Mouse (Mus musculus): ENCODE data around the gene Umad1. TPM values are rescaled to one million over a fixed set of nuclear protein-coding genes. Genes with fewer than 3 reads are reported as not detected.

Umad1 gene
- polyA plus RNA-seq, 1 experiment = 21.9 TPM

- TF ChIP-seq CTCF (conservative IDR thresholded peaks at IDR 0.05; ENCODE audit: insufficient read depth, insufficient read length, low read depth, low read length) (no peak), POLR2A (IDR thresholded peaks at IDR 0.05; ENCODE audit: low read depth, low read length) (no peak)
- peak; percentile 56 for DNase-seq
- Histone ChIP-seq H3K4me1 (ENCODE audit: control insufficient read depth, insufficient read depth, low read length) (no peaks in the 10 kb centered on the region), H3K36me3 (ENCODE audit: control insufficient read depth, insufficient read depth, low read length) (no peaks in the 10 kb centered on the region), H3K27ac (ENCODE audit: insufficient read depth, low read depth, low read length) (no peak overlapping the region), H3K27me3 (replicated peaks; ENCODE audit: control insufficient read depth, insufficient read depth, low read length) (no peaks in the 10 kb centered on the region), H3K4me3 (ENCODE audit: insufficient read depth, low read depth, low read length) (no peak overlapping the region)
- WGBS = 76% methylated on average over 5 of the region's 5 CpGs
These were observed 86.2 kb downstream of the Umad1 start for GRCm38 (mm10) chr6:8345219-8345856.

- 84% methylated on average over 2 of the region's 2 CpGs for WGBS
These were observed 88.1 kb downstream of the Umad1 start for GRCm38 (mm10) chr6:8347154-8347553.

DNA sequence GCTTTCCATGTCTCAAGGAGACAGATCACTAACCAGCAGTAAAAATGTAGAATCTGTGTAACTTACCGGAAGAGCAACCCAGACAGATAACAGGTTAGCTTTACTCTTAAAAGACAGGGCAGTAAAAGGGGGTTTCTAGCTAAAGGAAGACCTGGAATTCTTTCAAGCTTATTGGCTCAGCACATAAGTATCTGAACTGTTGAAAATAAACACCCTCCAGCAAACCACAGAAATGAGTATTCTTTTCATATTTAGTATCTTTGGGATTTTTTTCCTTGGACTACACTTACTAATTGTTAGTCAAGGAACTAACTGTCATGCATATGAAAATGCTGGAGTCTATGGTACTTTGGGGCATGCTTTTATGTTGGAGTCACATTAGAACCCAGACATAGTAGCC is 89.3 kb downstream of the Umad1 start:
- H3K4me3 ChIP-seq (ENCODE audit: insufficient read depth, low read depth, low read length) = no peak overlapping the region
- no peaks in the 10 kb centered on the region for H3K4me1 ChIP-seq (ENCODE audit: control insufficient read depth, insufficient read depth, low read length)
- TF ChIP-seq CTCF (conservative IDR thresholded peaks at IDR 0.05; ENCODE audit: insufficient read depth, insufficient read length, low read depth, low read length) = no peak
- no peak for TF ChIP-seq POLR2A (IDR thresholded peaks at IDR 0.05; ENCODE audit: low read depth, low read length)
- 94% methylated on average over 1 of the region's 1 CpGs for WGBS
- H3K27me3 ChIP-seq (replicated peaks; ENCODE audit: control insufficient read depth, insufficient read depth, low read length) = no peaks in the 10 kb centered on the region
- H3K27ac ChIP-seq (ENCODE audit: insufficient read depth, low read depth, low read length) = no peak overlapping the region
- no peaks in the 10 kb centered on the region for H3K36me3 ChIP-seq (ENCODE audit: control insufficient read depth, insufficient read depth, low read length)
- DNase-seq = no peak

More at GRCm38 (mm10) chr6:8347154-8347553, 88.1 kb downstream of the Umad1 start:
- TF ChIP-seq POLR2A (IDR thresholded peaks at IDR 0.05; ENCODE audit: low read depth, low read length) (no peak), CTCF (conservative IDR thresholded peaks at IDR 0.05; ENCODE audit: insufficient read depth, insufficient read length, low read depth, low read length) (no peak)
- Histone ChIP-seq H3K27ac (ENCODE audit: insufficient read depth, low read depth, low read length) (no peak overlapping the region), H3K27me3 (replicated peaks; ENCODE audit: control insufficient read depth, insufficient read depth, low read length) (no peaks in the 10 kb centered on the region), H3K4me3 (ENCODE audit: insufficient read depth, low read depth, low read length) (no peak overlapping the region), H3K36me3 (ENCODE audit: control insufficient read depth, insufficient read depth, low read length) (no peaks in the 10 kb centered on the region), H3K4me1 (ENCODE audit: control insufficient read depth, insufficient read depth, low read length) (no peaks in the 10 kb centered on the region)
- DNase-seq = no peak

DNA sequence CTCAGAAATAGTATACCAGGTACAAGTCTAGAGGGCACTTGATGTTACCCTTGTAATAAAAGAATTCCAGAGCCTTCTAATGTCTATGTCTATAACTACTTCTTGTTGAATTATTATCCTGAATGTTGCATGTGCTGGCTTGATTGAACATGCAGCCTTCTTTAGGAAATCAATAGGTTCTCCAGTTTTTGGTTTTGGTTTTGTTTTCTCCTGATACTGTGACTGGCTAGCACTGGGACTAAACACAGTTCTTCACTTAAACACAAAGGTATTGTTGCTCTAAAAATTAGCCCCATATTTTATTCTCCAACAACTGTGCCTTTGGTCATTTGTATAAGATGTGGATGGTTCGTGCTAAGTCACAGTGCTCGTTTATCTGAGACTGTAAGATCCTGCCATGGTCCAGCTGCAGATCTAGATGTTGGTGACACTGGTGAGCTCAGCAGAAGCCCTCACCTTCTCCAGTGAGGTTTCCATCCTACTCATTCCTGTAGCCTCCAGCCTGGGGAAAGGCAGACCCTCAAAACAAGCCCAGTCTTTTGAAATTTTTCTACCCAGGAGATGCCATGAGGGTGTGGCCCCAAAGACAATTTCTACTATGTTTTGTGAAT is 90.1 kb downstream of the Umad1 start:
- no peak overlapping the region for H3K27ac ChIP-seq (ENCODE audit: insufficient read depth, low read depth, low read length)
- TF ChIP-seq POLR2A (IDR thresholded peaks at IDR 0.05; ENCODE audit: low read depth, low read length) = no peak
- TF ChIP-seq CTCF (conservative IDR thresholded peaks at IDR 0.05; ENCODE audit: insufficient read depth, insufficient read length, low read depth, low read length) = no peak
- no peak overlapping the region for H3K4me3 ChIP-seq (ENCODE audit: insufficient read depth, low read depth, low read length)
- no peaks in the 10 kb centered on the region for H3K36me3 ChIP-seq (ENCODE audit: control insufficient read depth, insufficient read depth, low read length)
- H3K27me3 ChIP-seq (replicated peaks; ENCODE audit: control insufficient read depth, insufficient read depth, low read length) = no peaks in the 10 kb centered on the region
- no peaks in the 10 kb centered on the region for H3K4me1 ChIP-seq (ENCODE audit: control insufficient read depth, insufficient read depth, low read length)
- WGBS = 88% methylated on average over 2 of the region's 2 CpGs
- DNase-seq = no peak

DNA sequence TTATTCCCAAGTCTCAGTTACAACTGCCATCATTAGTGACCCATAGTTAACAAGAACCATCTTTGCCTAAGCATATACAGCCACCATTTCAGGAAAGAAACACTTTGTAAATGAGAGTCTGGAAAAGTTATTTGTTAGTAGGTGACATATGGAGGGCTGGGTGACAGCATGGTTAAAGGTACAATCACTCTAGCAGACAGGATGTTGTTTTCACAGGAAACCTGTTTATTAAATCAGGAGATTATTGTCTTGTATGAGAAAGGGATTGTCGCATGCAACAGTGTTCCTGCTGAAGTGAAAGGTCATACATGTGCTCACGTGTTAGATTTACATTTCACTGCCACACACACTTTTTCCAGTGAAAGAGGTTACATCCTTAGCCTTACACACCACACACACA is 92.4 kb downstream of the Umad1 start:
- H3K27ac ChIP-seq (ENCODE audit: insufficient read depth, low read depth, low read length) = no peak overlapping the region
- WGBS = 79% methylated on average over 2 of the region's 2 CpGs
- H3K4me1 ChIP-seq (ENCODE audit: control insufficient read depth, insufficient read depth, low read length) = no peaks in the 10 kb centered on the region
- H3K27me3 ChIP-seq (replicated peaks; ENCODE audit: control insufficient read depth, insufficient read depth, low read length) = no peaks in the 10 kb centered on the region
- no peak for TF ChIP-seq CTCF (conservative IDR thresholded peaks at IDR 0.05; ENCODE audit: insufficient read depth, insufficient read length, low read depth, low read length)
- TF ChIP-seq POLR2A (IDR thresholded peaks at IDR 0.05; ENCODE audit: low read depth, low read length) = no peak
- no peak for DNase-seq
- no peak overlapping the region for H3K4me3 ChIP-seq (ENCODE audit: insufficient read depth, low read depth, low read length)
- H3K36me3 ChIP-seq (ENCODE audit: control insufficient read depth, insufficient read depth, low read length) = no peaks in the 10 kb centered on the region

DNA sequence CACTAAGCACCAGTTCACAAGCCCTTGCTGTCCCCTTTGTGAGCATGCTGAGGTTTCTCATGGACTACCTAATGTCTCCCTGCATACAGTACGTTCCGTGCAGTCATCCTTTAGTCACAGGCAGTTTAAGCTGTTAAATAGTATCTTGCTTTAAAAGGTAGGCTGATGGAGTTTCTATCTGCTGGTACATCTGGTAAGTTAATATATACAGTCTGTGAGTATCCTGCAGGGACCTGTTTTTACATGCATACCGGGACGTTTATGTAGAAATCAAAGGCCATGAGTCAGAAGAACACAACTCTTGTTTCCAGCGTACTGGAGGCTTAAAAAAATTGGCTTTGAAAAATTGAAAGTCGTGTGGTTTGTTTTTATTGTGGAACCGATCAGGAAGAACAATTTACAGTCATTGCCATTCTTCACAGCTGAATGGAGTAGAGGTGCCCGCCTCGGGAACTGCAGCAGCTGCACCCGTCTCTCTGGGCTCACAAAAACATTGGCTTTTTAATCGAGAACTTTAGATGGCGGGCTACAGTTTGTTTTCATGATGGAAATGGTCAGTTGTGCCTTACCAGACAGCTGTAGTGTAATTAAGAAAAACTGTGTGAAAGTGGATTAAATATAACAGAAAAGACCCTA is 93.6 kb downstream of the Umad1 start:
- no peaks in the 10 kb centered on the region for H3K36me3 ChIP-seq (ENCODE audit: control insufficient read depth, insufficient read depth, low read length)
- TF ChIP-seq CTCF (conservative IDR thresholded peaks at IDR 0.05; ENCODE audit: insufficient read depth, insufficient read length, low read depth, low read length) (no peak), POLR2A (IDR thresholded peaks at IDR 0.05; ENCODE audit: low read depth, low read length) (no peak)
- 26% methylated on average over 12 of the region's 12 CpGs for WGBS
- no peak overlapping the region for H3K27ac ChIP-seq (ENCODE audit: insufficient read depth, low read depth, low read length)
- DNase-seq = no peak
- no peak overlapping the region for H3K4me3 ChIP-seq (ENCODE audit: insufficient read depth, low read depth, low read length)
- no peaks in the 10 kb centered on the region for H3K27me3 ChIP-seq (replicated peaks; ENCODE audit: control insufficient read depth, insufficient read depth, low read length)
- H3K4me1 ChIP-seq (ENCODE audit: control insufficient read depth, insufficient read depth, low read length) = no peaks in the 10 kb centered on the region

GRCm38 (mm10) chr6:8353461-8353860 is 94.4 kb downstream of the Umad1 start:
- WGBS = 56% methylated on average over 4 of the region's 4 CpGs
- H3K27me3 ChIP-seq (replicated peaks; ENCODE audit: control insufficient read depth, insufficient read depth, low read length) = no peaks in the 10 kb centered on the region
- H3K27ac ChIP-seq (ENCODE audit: insufficient read depth, low read depth, low read length) = no peak overlapping the region
- no peak for TF ChIP-seq POLR2A (IDR thresholded peaks at IDR 0.05; ENCODE audit: low read depth, low read length)
- no peak for TF ChIP-seq CTCF (conservative IDR thresholded peaks at IDR 0.05; ENCODE audit: insufficient read depth, insufficient read length, low read depth, low read length)
- H3K4me3 ChIP-seq (ENCODE audit: insufficient read depth, low read depth, low read length) = no peak overlapping the region
- no peaks in the 10 kb centered on the region for H3K4me1 ChIP-seq (ENCODE audit: control insufficient read depth, insufficient read depth, low read length)
- DNase-seq = no peak
- no peaks in the 10 kb centered on the region for H3K36me3 ChIP-seq (ENCODE audit: control insufficient read depth, insufficient read depth, low read length)

All from kidney, adult 2 months (tissue).